Mouse (Mus musculus) C2C12 (cell line): ENCODE results near the gene Ano10. TPM values are rescaled to one million over a fixed set of nuclear protein-coding genes. Genes with fewer than 3 reads are reported as not detected.

ENCODE experiments used
- H3K27me3 ChIP-seq: one replicate; pipeline ENCODE4 v1.6.1; 2011; ENCODE audit not compliant: control insufficient read depth, insufficient read depth, insufficient read length
- H3K36me3 ChIP-seq: one replicate; pipeline ENCODE4 v1.6.1; 2011; ENCODE audit not compliant: control insufficient read depth, insufficient read depth
- H3K4me3 ChIP-seq: one replicate; pipeline ENCODE4 v1.5.1; 2011; ENCODE audit warnings: mild to moderate bottlenecking, control low read depth; ENCODE audit not compliant: poor library complexity, insufficient read depth, severe bottlenecking
- H3K79me2 ChIP-seq: one replicate; pipeline ENCODE4 v1.6.1; 2011; ENCODE audit not compliant: control insufficient read depth, insufficient read depth
- H3K79me3 ChIP-seq: one replicate; pipeline ENCODE4 v1.6.1; 2011; ENCODE audit warnings: low read depth, control low read depth
- H3ac ChIP-seq: one replicate; pipeline ENCODE3; 2011; ENCODE audit warnings: low read depth; ENCODE audit not compliant: control insufficient read depth, insufficient read length
- CEBPB ChIP-seq: IDR thresholded peaks from one replicate; pipeline ENCODE4 v1.6.1; 2011; ENCODE audit warnings: low read depth, mild to moderate bottlenecking, control low read depth, moderate library complexity
- CTCF ChIP-seq: IDR thresholded peaks from one replicate; pipeline ENCODE4 v1.5.1; 2011; ENCODE audit not compliant: control insufficient read depth, insufficient read depth, insufficient read length
- FOSL1 ChIP-seq: IDR thresholded peaks from one replicate; pipeline ENCODE4 v1.8.0; 2011; ENCODE audit warnings: mild to moderate bottlenecking, low read length; ENCODE audit not compliant: poor library complexity, insufficient read depth, severe bottlenecking
- MAX ChIP-seq: IDR thresholded peaks from one replicate; pipeline ENCODE4 v1.6.1; 2011; ENCODE audit warnings: mild to moderate bottlenecking, control low read depth
- MYOD1 ChIP-seq: IDR thresholded peaks from one replicate; pipeline ENCODE4 v1.6.1; 2011; ENCODE audit warnings: low read depth; ENCODE audit not compliant: control insufficient read depth, insufficient read length
- MYOG ChIP-seq: IDR thresholded peaks from one replicate; pipeline ENCODE4 v1.6.1; 2011; ENCODE audit not compliant: control insufficient read depth, insufficient read length; ENCODE audit errors: extremely low read depth
- USF1 ChIP-seq: IDR thresholded peaks from one replicate; pipeline ENCODE4 v1.6.1; 2011; ENCODE audit warnings: low read depth, mild to moderate bottlenecking, control low read depth, moderate library complexity
- polyA plus RNA-seq: library from polyadenylated mRNA; unstranded; fragments of >200 nt; fragmentation: generic; extraction: Trizol; gene quantifications from one replicate; pipeline ENCODE4 v1.2.1, GENCODE M21; 2012; ENCODE audit warnings: missing spikeins

Ano10 gene
- polyA plus RNA-seq, 1 experiment: 36.0 TPM

GRCm38 (mm10) chr9:122198621-122199020 lies 95.6 kb downstream of the Ano10 start:
- no peaks in the 10 kb centered on the region for H3K79me2 ChIP-seq
- H3K36me3 ChIP-seq: no peaks in the 10 kb centered on the region
- H3K4me3 ChIP-seq: no peak overlapping the region
- no peaks in the 10 kb centered on the region for H3K27me3 ChIP-seq
- no peak overlapping the region for H3ac ChIP-seq
- TF ChIP-seq MYOD1 (no peak), USF1 (no peak), FOSL1 (no peak), MAX (no peak), CEBPB (no peak), CTCF (no peak), MYOG (no peak)
- no peaks in the 10 kb centered on the region for H3K79me3 ChIP-seq

- H3K79me2 ChIP-seq: no peaks in the 10 kb centered on the region
- H3K4me3 ChIP-seq: no peak overlapping the region
- H3K79me3 ChIP-seq: no peaks in the 10 kb centered on the region
- H3K27me3 ChIP-seq: no peaks in the 10 kb centered on the region
- TF ChIP-seq USF1 (no peak), MAX (no peak), CTCF (no peak), FOSL1 (no peak), MYOD1 (no peak), MYOG (no peak), CEBPB (no peak)
- H3K36me3 ChIP-seq: no peaks in the 10 kb centered on the region
- no peak overlapping the region for H3ac ChIP-seq
Measured at GRCm38 (mm10) chr9:122197021-122197420, 97.2 kb downstream of the Ano10 start.

- no peaks in the 10 kb centered on the region for H3K79me3 ChIP-seq
- no peaks in the 10 kb centered on the region for H3K27me3 ChIP-seq
- H3K36me3 ChIP-seq: no peaks in the 10 kb centered on the region
- H3ac ChIP-seq: no peak overlapping the region
- no peak overlapping the region for H3K4me3 ChIP-seq
- H3K79me2 ChIP-seq: no peaks in the 10 kb centered on the region
- TF ChIP-seq FOSL1 (no peak), MYOD1 (no peak), CTCF (no peak), MAX (no peak), MYOG (no peak), USF1 (no peak), CEBPB (no peak)
Measured at GRCm38 (mm10) chr9:122195042-122195682, 99.1 kb downstream of the Ano10 start.

DNA sequence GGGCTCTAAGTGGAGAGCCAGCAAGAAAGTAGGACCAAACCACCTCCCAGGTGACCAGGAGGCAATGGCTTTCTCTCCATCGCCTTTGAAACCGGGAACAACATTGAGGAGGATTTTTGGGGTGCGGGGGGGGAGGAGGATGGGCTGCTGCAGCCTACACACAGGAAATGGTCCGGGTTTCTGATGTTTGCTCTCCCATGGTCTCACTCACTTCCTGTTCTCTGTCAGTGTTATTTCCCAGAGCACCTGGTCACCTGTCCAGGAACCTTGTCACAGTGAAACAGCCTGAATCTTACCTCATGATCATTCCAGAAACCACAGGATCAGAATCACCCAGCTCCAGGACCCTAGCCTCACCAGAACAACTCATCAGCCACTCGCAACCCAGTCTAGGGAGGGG lies 100.4 kb downstream of the Ano10 start:
- Histone ChIP-seq H3K36me3 (no peaks in the 10 kb centered on the region), H3K79me3 (no peaks in the 10 kb centered on the region), H3K27me3 (no peaks in the 10 kb centered on the region), H3K4me3 (no peak overlapping the region), H3K79me2 (no peaks in the 10 kb centered on the region), H3ac (no peak overlapping the region)
- TF ChIP-seq MYOG: no peak
- TF ChIP-seq CTCF: no peak
- TF ChIP-seq USF1: no peak
- no peak for TF ChIP-seq MYOD1
- no peak for TF ChIP-seq CEBPB
- no peak for TF ChIP-seq MAX
- no peak for TF ChIP-seq FOSL1

DNA sequence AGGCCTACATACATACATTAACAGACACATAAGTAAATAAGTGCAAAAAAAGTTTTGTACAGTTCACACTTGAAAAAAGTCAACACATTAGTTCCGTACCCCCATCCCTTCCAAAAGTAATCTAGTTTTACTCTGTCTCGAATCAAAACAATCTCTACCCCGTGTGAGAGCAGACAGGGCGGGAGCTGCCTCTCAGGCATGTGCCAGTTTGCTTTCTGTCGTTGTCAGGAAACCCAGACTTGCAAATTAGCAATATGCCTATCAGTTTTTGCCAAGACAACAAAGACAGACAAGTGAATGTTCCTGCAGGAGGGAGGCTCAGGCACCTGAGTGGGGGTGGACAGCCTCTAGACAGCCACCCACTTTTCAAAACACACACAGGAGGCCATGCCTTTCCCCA lies 100.9 kb downstream of the Ano10 start:
- Histone ChIP-seq H3K79me3 (no peaks in the 10 kb centered on the region), H3K36me3 (no peaks in the 10 kb centered on the region), H3K27me3 (no peaks in the 10 kb centered on the region), H3K4me3 (no peak overlapping the region), H3ac (no peak overlapping the region), H3K79me2 (no peaks in the 10 kb centered on the region)
- TF ChIP-seq CEBPB: no peak
- no peak for TF ChIP-seq FOSL1
- no peak for TF ChIP-seq CTCF
- no peak for TF ChIP-seq MYOD1

- H3K36me3 ChIP-seq: no peaks in the 10 kb centered on the region
- no peaks in the 10 kb centered on the region for H3K27me3 ChIP-seq
- TF ChIP-seq MAX: no peak
- no peak for TF ChIP-seq FOSL1
- TF ChIP-seq USF1: no peak
- TF ChIP-seq CTCF: no peak
- H3K4me3 ChIP-seq: no peak overlapping the region
- H3ac ChIP-seq: no peak overlapping the region
- no peaks in the 10 kb centered on the region for H3K79me3 ChIP-seq
- H3K79me2 ChIP-seq: no peaks in the 10 kb centered on the region
Measured at GRCm38 (mm10) chr9:122188724-122189123, 105.5 kb downstream of the Ano10 start.
